Comparison of ENCODE assay signal across 11 mouse cellular contexts in the genomic region with DNA sequence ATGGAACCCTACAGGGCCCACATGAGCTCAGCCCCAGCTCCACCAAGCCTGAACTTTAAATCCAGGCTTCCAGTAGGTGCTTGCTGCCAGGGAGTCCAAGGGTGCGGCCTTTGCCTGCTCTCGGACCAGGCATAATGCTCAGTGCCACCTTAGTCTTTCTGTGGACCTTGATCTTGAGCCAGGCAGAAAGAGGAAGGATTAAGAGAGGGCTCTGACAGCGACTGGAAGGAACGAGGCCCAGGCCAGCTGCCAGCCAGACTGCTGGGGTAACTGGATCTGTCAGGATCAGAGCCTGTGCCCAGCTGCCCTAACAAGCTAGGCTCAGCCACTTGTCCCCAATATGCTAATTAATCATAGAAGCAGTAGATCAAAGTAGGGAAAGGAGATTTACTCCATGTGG. TPM values are rescaled to one million over a fixed set of nuclear protein-coding genes. Genes with fewer than 3 reads are reported as not detected.
DNase-seq lines count a peak whose midpoint lies in the region; ATAC-seq lines count a peak whose summit lies in the region.
"Had no signal": no experiment of that assay in that cellular context is flagged by ENCODE, and none has a peak within 500 bp of the region (broad histone marks: within the 10 kb centered on the region; RNA-seq: fewer than 3 reads in every experiment).

No protein-coding gene starts in this region.

- 73% methylated on average over 4 of the region's 4 CpGs for WGBS in kidney, embryonic 14.5 days

- no peaks in the 10 kb centered on the region for H3K4me1 ChIP-seq in kidney, embryonic 14.5 days (ENCODE audit: control insufficient read depth, insufficient read depth, low read length)
- H3K4me1 ChIP-seq: hindbrain, embryonic 15.5 days had no signal

- H3K27ac ChIP-seq in kidney, embryonic 14.5 days (ENCODE audit: low read depth, low read length): no peak overlapping the region
- H3K27ac ChIP-seq: hindbrain, embryonic 15.5 days had no signal

- no peak overlapping the region for H3K4me2 ChIP-seq in kidney, embryonic 14.5 days (replicated peaks; ENCODE audit: low read depth, low read length)
- H3K4me2 ChIP-seq: hindbrain, embryonic 15.5 days; lung, embryonic 14.5 days had no signal

- ATAC-seq in kidney, embryonic 14.5 days (ENCODE audit: low FRiP score, low TSS enrichment): no peak

- intact Hi-C loops in left cerebral cortex, postnatal 14 days (cut with DNase I): no loop called here

- H3K9ac ChIP-seq in kidney, embryonic 14.5 days (ENCODE audit: low read depth, low read length): no peak overlapping the region
- H3K9ac ChIP-seq: hindbrain, embryonic 15.5 days; lung, embryonic 14.5 days had no signal

- H3K4me3 ChIP-seq in kidney, embryonic 14.5 days (ENCODE audit: low read length): no peak overlapping the region
- H3K4me3 ChIP-seq: hindbrain, embryonic 15.5 days had no signal

- no peaks in the 10 kb centered on the region for H3K36me3 ChIP-seq in kidney, embryonic 14.5 days (ENCODE audit: control insufficient read depth, insufficient read depth, low read length)
- H3K36me3 ChIP-seq: hindbrain, embryonic 15.5 days had no signal

- H3K9me3 ChIP-seq in kidney, embryonic 14.5 days (ENCODE audit: control insufficient read depth, low read length): peaks cover 5% of the 10 kb centered on the region
- H3K9me3 ChIP-seq: hindbrain, embryonic 15.5 days had no signal

- H3K27me3 ChIP-seq in kidney, embryonic 14.5 days (ENCODE audit: control insufficient read depth, insufficient read depth, low read length): no peaks in the 10 kb centered on the region
- H3K27me3 ChIP-seq: hindbrain, embryonic 15.5 days had no signal

- DNase-seq in kidney, adult 11 months: peak; percentile 80
- DNase-seq in adrenal gland, postnatal 10 days: peak; percentile 56
- peak; percentile 67 to 78 for DNase-seq in gastrocnemius, adult 8-10 months (ENCODE audit: low spot score in 2 of 2)
- peak; percentile 48 to 55 for DNase-seq in left cerebral cortex, postnatal 14 days (ENCODE audit: low spot score in 2 of 2)
- no peak for DNase-seq in ovary, postnatal 14 days (ENCODE audit: low spot score)
- DNase-seq in cerebellum, adult 11-12 months: no peak
- DNase-seq in ovary, adult 18-20 months (ENCODE audit: low spot score): no peak
- DNase-seq: lung, embryonic 14.5 days had no signal

RNA-seq across cellular contexts. Expression of a gene that starts 26.4 kb away (rescaled TPM):
- 13.9 and 22.6 TPM in 2 replicates for polyA plus RNA-seq in kidney, embryonic 14.5 days (2014; fragmentation: Nextera tagmentation; extraction: Ambion mirVana)
- total RNA-seq in adrenal gland, postnatal 10 days (2021): 1 to 10 TPM; 2.4 to 5.5 TPM
- 100 to 1,000 TPM in 2 of 4 experiments, 10 to 100 TPM in 2; 91.7 to 147 (median 109) TPM for total RNA-seq in gastrocnemius, adult 8-10 months (2022)
- total RNA-seq in left cerebral cortex, postnatal 14 days (2021): 1 to 10 TPM; 5.7 to 8.1 TPM

RNA-seq across cellular contexts. Expression of a gene that starts 34.2 kb away (rescaled TPM):
- 0.09 and 0.39 TPM in 2 replicates for polyA plus RNA-seq in kidney, embryonic 14.5 days (2014; fragmentation: Nextera tagmentation; extraction: Ambion mirVana)
- total RNA-seq in adrenal gland, postnatal 10 days (2021): not detected
- under 1 TPM in 1 of 4 experiments, not detected in 3; 0.07 TPM for total RNA-seq in gastrocnemius, adult 8-10 months (2022)
- not detected for total RNA-seq in left cerebral cortex, postnatal 14 days (2021)
- polyA plus RNA-seq: small intestine, adult 2 months had no signal

Comparison
In these comparisons a context has a peak if more than half of its experiments do, and no peak if none do; other contexts are left out.
1. DNase-seq: peak in kidney, adult 11 months (single experiment), adrenal gland, postnatal 10 days (single experiment), gastrocnemius, adult 8-10 months (2 of 2) and left cerebral cortex, postnatal 14 days (2 of 2); none in ovary, postnatal 14 days (single experiment), cerebellum, adult 11-12 months (single experiment) and ovary, adult 18-20 months (single experiment).
2. RNA of a gene that starts 26.4 kb away (total RNA-seq): 91.7 to 147 TPM in gastrocnemius, adult 8-10 months; 5.7 to 8.1 TPM in left cerebral cortex, postnatal 14 days and 2.4 to 5.5 TPM in adrenal gland, postnatal 10 days; every median in the first group is over 10 times any median in the second.